Mouse (Mus musculus): ENCODE data around the gene Olfr1322. TPM values are rescaled to one million over a fixed set of nuclear protein-coding genes. Genes with fewer than 3 reads are reported as not detected.

Olfr1322 gene
- not detected in 2 replicates for polyA plus RNA-seq (2016; fragmentation: Nextera tagmentation; extraction: Ambion mirVana)

DNA sequence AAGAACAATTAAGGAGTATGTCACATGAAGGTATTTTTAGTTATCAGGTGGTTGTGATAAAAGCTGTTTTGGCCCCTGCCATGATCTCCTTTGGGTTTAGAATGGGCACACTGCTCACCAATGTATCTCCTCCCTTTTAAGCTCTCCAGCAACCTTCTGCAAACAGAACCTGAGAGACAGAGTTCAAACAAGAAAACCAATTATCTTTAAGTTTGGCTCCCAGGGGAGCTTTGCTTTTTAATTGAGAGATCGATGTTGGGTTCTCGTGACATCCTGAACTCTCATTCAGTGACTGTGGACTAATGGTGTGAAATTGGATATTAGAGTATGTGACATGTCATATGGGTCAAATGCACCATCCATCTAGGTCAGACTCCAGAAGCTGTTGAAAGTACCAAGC is at the start of gene Olfr1322:
Gene Olfr1322, minus strand, starts transcription at position 101 of the 400 bp plus-strand sequence.
- Histone ChIP-seq H3K9me3 (replicated peaks) (no peaks in the 10 kb centered on the region), H3K4me3 (no peak within 1 kb of the TSS), H3K4me2 (no peak within 1 kb of the TSS), H3K36me3 (no peaks in the 10 kb centered on the region), H3K27me3 (replicated peaks) (no peaks in the 10 kb centered on the region), H3K9ac (no peak within 1 kb of the TSS), H3K4me1 (replicated peaks) (no peaks in the 10 kb centered on the region), H3K27ac (ENCODE audit: poor library complexity, severe bottlenecking) (no peak within 1 kb of the TSS)
- 85% methylated on average over 2 of the region's 2 CpGs for WGBS
- ATAC-seq (ENCODE audit: insufficient number of reproducible peaks, low FRiP score): no peak

DNA sequence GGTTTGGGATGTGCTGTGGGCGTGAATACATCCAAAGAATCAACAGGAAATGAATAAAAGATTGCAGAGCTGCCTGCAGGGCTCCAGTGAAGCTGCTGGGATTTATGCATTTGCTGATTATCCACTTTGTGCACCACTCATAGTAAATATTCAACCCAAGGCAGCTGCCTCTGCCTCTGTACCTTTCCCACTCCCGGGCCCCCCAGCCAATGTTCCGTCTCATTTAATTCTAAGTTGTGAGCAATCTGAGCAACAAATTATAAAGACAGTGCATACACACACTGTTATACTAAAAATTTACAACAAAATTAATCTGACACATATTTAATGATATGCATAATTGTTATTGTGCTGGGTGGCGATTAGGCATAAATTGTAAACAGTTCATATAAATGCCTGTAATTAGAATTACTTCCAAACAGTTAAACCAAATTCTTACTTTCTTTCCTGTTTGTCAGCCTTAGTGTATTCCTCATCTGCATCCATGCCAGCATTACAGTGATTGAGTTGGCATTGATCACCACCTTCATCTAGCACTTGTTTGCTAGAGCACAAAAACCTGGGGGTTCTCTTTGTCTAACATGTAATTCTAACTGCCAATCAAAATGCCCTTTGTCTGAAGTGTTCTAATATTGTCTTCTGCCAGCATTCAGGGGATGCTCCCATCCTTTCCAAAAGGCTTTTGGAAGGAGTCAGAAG is 13.5 kb downstream of the Olfr1322 start:
- H3K4me1 ChIP-seq (replicated peaks): no peaks in the 10 kb centered on the region
- H3K27ac ChIP-seq (ENCODE audit: poor library complexity, severe bottlenecking): no peak overlapping the region
- no peak for ATAC-seq (ENCODE audit: insufficient number of reproducible peaks, low FRiP score)
- no peaks in the 10 kb centered on the region for H3K36me3 ChIP-seq
- no peaks in the 10 kb centered on the region for H3K27me3 ChIP-seq (replicated peaks)
- WGBS: 78% methylated on average over 4 of the region's 4 CpGs
- no peak overlapping the region for H3K9ac ChIP-seq
- H3K9me3 ChIP-seq (replicated peaks): no peaks in the 10 kb centered on the region
- H3K4me3 ChIP-seq: no peak overlapping the region
- H3K4me2 ChIP-seq: no peak overlapping the region

Other genes with a start within 250 kb of the Olfr1322 start
- gene Olfr1320, start 219.2 kb downstream of the Olfr1322 start, polyA plus RNA-seq (2016; fragmentation: Nextera tagmentation; extraction: Ambion mirVana): not detected in 2 replicates
- not detected in 2 replicates for gene Olfr1321, start 156.4 kb downstream of the Olfr1322 start, polyA plus RNA-seq (2016; fragmentation: Nextera tagmentation; extraction: Ambion mirVana)
- gene Igsf1, start 93.7 kb downstream of the Olfr1322 start, polyA plus RNA-seq (2016; fragmentation: Nextera tagmentation; extraction: Ambion mirVana): 2.6 and 3.9 TPM in 2 replicates
- gene Olfr1323, start 127.9 kb upstream of the Olfr1322 start, polyA plus RNA-seq (2016; fragmentation: Nextera tagmentation; extraction: Ambion mirVana): not detected in 2 replicates